Mouse (Mus musculus): ENCODE results near the gene Pnpla2. TPM values are rescaled to one million over a fixed set of nuclear protein-coding genes. Genes with fewer than 3 reads are reported as not detected.

The Pnpla2 gene
- polyA plus RNA-seq, 1 experiment from 2014 or later, result 45.7 TPM

GRCm38 (mm10) chr7:141464603-141465201, 9.7 kb downstream of the Pnpla2 start:
- Histone ChIP-seq H3K4me2 (peak overlapping the region; percentile 61), H3K4me3 (peak overlapping the region; percentile 35), H3K9me3 (no peaks in the 10 kb centered on the region), H3K4me1 (peaks cover 76% of the 10 kb centered on the region), H3K9ac (peak overlapping the region; percentile 50), H3K27me3 (replicated peaks) (peaks cover 60% of the 10 kb centered on the region), H3K27ac (replicated peaks) (peak overlapping the region; percentile 74), H3K36me3 (peaks cover 7% of the 10 kb centered on the region)
- no peak for ATAC-seq (ENCODE audit: extremely low read depth, insufficient number of reproducible peaks, low FRiP score, low TSS enrichment)
- WGBS, result 7% methylated on average over 38 of the region's 38 CpGs

GRCm38 (mm10) chr7:141465388-141466044, 10.5 kb downstream of the Pnpla2 start:
- 35% methylated on average over 9 of the region's 10 CpGs for WGBS
- no peak for ATAC-seq (ENCODE audit: extremely low read depth, insufficient number of reproducible peaks, low FRiP score, low TSS enrichment)
- H3K9me3 ChIP-seq, result no peaks in the 10 kb centered on the region
- peak overlapping the region; percentile 59 for H3K27ac ChIP-seq (replicated peaks)
- peaks cover 83% of the 10 kb centered on the region for H3K4me1 ChIP-seq
- peak overlapping the region; percentile 35; the same call in 1 of the 2 replicates for H3K4me3 ChIP-seq
- peak overlapping the region; percentile 50; the same call in 1 of the 2 replicates for H3K9ac ChIP-seq
- H3K36me3 ChIP-seq, result peaks cover 14% of the 10 kb centered on the region
- H3K4me2 ChIP-seq, result peak overlapping the region; percentile 61
- peaks cover 56% of the 10 kb centered on the region for H3K27me3 ChIP-seq (replicated peaks)

- Histone ChIP-seq H3K9ac (peak overlapping the region; percentile 50; the same call in 1 of the 2 replicates), H3K36me3 (peaks cover 19% of the 10 kb centered on the region), H3K4me3 (no peak overlapping the region), H3K4me1 (peaks cover 82% of the 10 kb centered on the region), H3K9me3 (no peaks in the 10 kb centered on the region), H3K27me3 (replicated peaks) (peaks cover 51% of the 10 kb centered on the region), H3K4me2 (peak overlapping the region; percentile 61; the same call in 1 of the 2 replicates), H3K27ac (replicated peaks) (peak overlapping the region; percentile 59)
- ATAC-seq (ENCODE audit: extremely low read depth, insufficient number of reproducible peaks, low FRiP score, low TSS enrichment), result no peak
- WGBS, result 59% methylated on average over 7 of the region's 7 CpGs
Measured at GRCm38 (mm10) chr7:141466045-141466394, 11.0 kb downstream of the Pnpla2 start.

GRCm38 (mm10) chr7:141466607-141467148, 11.7 kb downstream of the Pnpla2 start:
- peaks cover 26% of the 10 kb centered on the region for H3K36me3 ChIP-seq
- ATAC-seq (ENCODE audit: extremely low read depth, insufficient number of reproducible peaks, low FRiP score, low TSS enrichment), result no peak
- H3K27me3 ChIP-seq (replicated peaks), result peaks cover 45% of the 10 kb centered on the region
- H3K9me3 ChIP-seq, result no peaks in the 10 kb centered on the region
- peak overlapping the region; percentile 84 for H3K4me2 ChIP-seq
- peak overlapping the region; percentile 94 for H3K27ac ChIP-seq (replicated peaks)
- H3K4me3 ChIP-seq, result peak overlapping the region; percentile 82
- peak overlapping the region; percentile 94 for H3K9ac ChIP-seq
- H3K4me1 ChIP-seq, result peaks cover 76% of the 10 kb centered on the region
- WGBS, result 57% methylated on average over 10 of the region's 10 CpGs

GRCm38 (mm10) chr7:141467230-141468030, 12.4 kb downstream of the Pnpla2 start, which contains the start of gene Cd151:
TSS of gene Cd151 (plus strand) at chr7:141467392.
- peak within 1 kb of the TSS; percentile 94 for H3K9ac ChIP-seq
- H3K4me1 ChIP-seq, result peaks cover 68% of the 10 kb centered on the region
- ATAC-seq (ENCODE audit: extremely low read depth, insufficient number of reproducible peaks, low FRiP score, low TSS enrichment), result peak; percentile 71
- peaks cover 34% of the 10 kb centered on the region for H3K36me3 ChIP-seq
- H3K9me3 ChIP-seq, result no peaks in the 10 kb centered on the region
- WGBS, result under 1% methylated on average over 52 of the region's 52 CpGs
- peak within 1 kb of the TSS; percentile 84 for H3K4me2 ChIP-seq
- H3K4me3 ChIP-seq, result peak within 1 kb of the TSS; percentile 82
- H3K27me3 ChIP-seq (replicated peaks), result peaks cover 37% of the 10 kb centered on the region
- H3K27ac ChIP-seq (replicated peaks), result peak within 1 kb of the TSS; percentile 94

- WGBS, result 16% methylated on average over 5 of the region's 5 CpGs
- peak overlapping the region; percentile 82 for H3K4me3 ChIP-seq
- peaks cover 39% of the 10 kb centered on the region for H3K36me3 ChIP-seq
- H3K4me1 ChIP-seq, result peaks cover 70% of the 10 kb centered on the region
- no peaks in the 10 kb centered on the region for H3K9me3 ChIP-seq
- peaks cover 30% of the 10 kb centered on the region for H3K27me3 ChIP-seq (replicated peaks)
- H3K9ac ChIP-seq, result peak overlapping the region; percentile 94
- peak overlapping the region; percentile 94 for H3K27ac ChIP-seq (replicated peaks)
- peak overlapping the region; percentile 84 for H3K4me2 ChIP-seq
- ATAC-seq (ENCODE audit: extremely low read depth, insufficient number of reproducible peaks, low FRiP score, low TSS enrichment), result no peak
Measured at GRCm38 (mm10) chr7:141468164-141468521, 13.1 kb downstream of the Pnpla2 start.

GRCm38 (mm10) chr7:141468522-141469211, 13.7 kb downstream of the Pnpla2 start:
- Histone ChIP-seq H3K4me1 (peaks cover 69% of the 10 kb centered on the region), H3K4me3 (peak overlapping the region; percentile 82), H3K27ac (replicated peaks) (peak overlapping the region; percentile 94), H3K27me3 (replicated peaks) (peaks cover 25% of the 10 kb centered on the region), H3K9me3 (no peaks in the 10 kb centered on the region), H3K36me3 (peaks cover 39% of the 10 kb centered on the region), H3K9ac (peak overlapping the region; percentile 94), H3K4me2 (peak overlapping the region; percentile 84)
- 2% methylated on average over 8 of the region's 8 CpGs for WGBS
- peak; percentile 64 for ATAC-seq (ENCODE audit: extremely low read depth, insufficient number of reproducible peaks, low FRiP score, low TSS enrichment)

GRCm38 (mm10) chr7:141469352-141469751, 14.4 kb downstream of the Pnpla2 start:
- no peak for ATAC-seq (ENCODE audit: extremely low read depth, insufficient number of reproducible peaks, low FRiP score, low TSS enrichment)
- peaks cover 18% of the 10 kb centered on the region for H3K27me3 ChIP-seq (replicated peaks)
- H3K4me3 ChIP-seq, result peak overlapping the region; percentile 82
- H3K27ac ChIP-seq (replicated peaks), result peak overlapping the region; percentile 94
- no peaks in the 10 kb centered on the region for H3K9me3 ChIP-seq
- H3K36me3 ChIP-seq, result peaks cover 39% of the 10 kb centered on the region
- H3K9ac ChIP-seq, result peak overlapping the region; percentile 94
- peaks cover 69% of the 10 kb centered on the region for H3K4me1 ChIP-seq
- WGBS, result 82% methylated on average over 6 of the region's 6 CpGs
- peak overlapping the region; percentile 84 for H3K4me2 ChIP-seq

GRCm38 (mm10) chr7:141469901-141470636, 15.1 kb downstream of the Pnpla2 start:
- Histone ChIP-seq H3K36me3 (peaks cover 39% of the 10 kb centered on the region), H3K4me2 (peak overlapping the region; percentile 84), H3K4me3 (0 out of 2 replicates have a peak overlapping the region, but pooled peaks have one; percentile 82), H3K27me3 (replicated peaks) (peaks cover 11% of the 10 kb centered on the region), H3K27ac (replicated peaks) (peak overlapping the region; percentile 94), H3K9me3 (no peaks in the 10 kb centered on the region), H3K4me1 (peaks cover 64% of the 10 kb centered on the region), H3K9ac (peak overlapping the region; percentile 94)
- WGBS, result 78% methylated on average over 18 of the region's 18 CpGs
- no peak for ATAC-seq (ENCODE audit: extremely low read depth, insufficient number of reproducible peaks, low FRiP score, low TSS enrichment)

GRCm38 (mm10) chr7:141470637-141470944, 15.6 kb downstream of the Pnpla2 start:
- Histone ChIP-seq H3K4me1 (peaks cover 60% of the 10 kb centered on the region), H3K9me3 (no peaks in the 10 kb centered on the region), H3K27me3 (replicated peaks) (peaks cover 5% of the 10 kb centered on the region), H3K36me3 (peaks cover 39% of the 10 kb centered on the region), H3K4me2 (no peak overlapping the region), H3K27ac (replicated peaks) (no peak overlapping the region), H3K4me3 (no peak overlapping the region), H3K9ac (no peak overlapping the region)
- 94% methylated on average over 10 of the region's 10 CpGs for WGBS
- ATAC-seq (ENCODE audit: extremely low read depth, insufficient number of reproducible peaks, low FRiP score, low TSS enrichment), result no peak
